Mouse (Mus musculus) liver, adult 2 months (tissue): ENCODE measurements around the gene Coro2a.

Experiments
- CTCF ChIP-seq: fragments of 200-500 bp; IDR thresholded peaks from 2 replicates; pipeline ENCODE4 v1.5.1; 2011; ENCODE audit warnings: low read depth, low read length, control low read depth
- POLR2A ChIP-seq: fragments of 200-500 bp; IDR thresholded peaks from 2 replicates; pipeline ENCODE4 v1.6.1; 2011; ENCODE audit warnings: low read length, control low read depth; ENCODE audit not compliant: insufficient read depth; ENCODE audit errors: extremely low read depth

DNA sequence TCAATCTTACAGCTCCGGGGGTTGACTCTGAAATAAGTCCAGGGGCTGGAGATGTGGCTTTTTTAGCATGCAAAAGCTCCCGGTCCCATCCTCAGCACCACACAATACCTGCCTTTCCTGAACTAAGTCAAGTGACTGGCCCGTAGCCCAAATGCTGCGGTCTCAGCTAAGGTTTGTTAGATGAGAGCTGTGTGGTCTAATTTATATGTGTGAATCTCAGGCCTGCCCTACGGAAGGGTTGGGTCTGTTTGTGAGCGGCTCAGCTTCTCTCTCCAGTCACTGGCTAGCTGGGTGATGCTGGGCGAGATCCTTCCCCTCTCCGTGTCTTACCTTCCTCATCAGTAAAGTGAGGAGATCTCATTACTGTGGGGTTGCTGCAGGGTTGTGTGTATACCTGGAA, 33.8 kb downstream of the Coro2a start:
- no peak for TF ChIP-seq CTCF
- TF ChIP-seq POLR2A: no peak
